Mouse (Mus musculus): Measurements from ENCODE around the gene Rasal3. TPM values are rescaled to one million over a fixed set of nuclear protein-coding genes. Genes with fewer than 3 reads are reported as not detected.
A peak's percentile ranks its signal among the peaks of the same experiment; 100 is the strongest.

Gene Rasal3
- polyA plus RNA-seq, 1 experiment from 2014 or later: 0.94 TPM

DNA sequence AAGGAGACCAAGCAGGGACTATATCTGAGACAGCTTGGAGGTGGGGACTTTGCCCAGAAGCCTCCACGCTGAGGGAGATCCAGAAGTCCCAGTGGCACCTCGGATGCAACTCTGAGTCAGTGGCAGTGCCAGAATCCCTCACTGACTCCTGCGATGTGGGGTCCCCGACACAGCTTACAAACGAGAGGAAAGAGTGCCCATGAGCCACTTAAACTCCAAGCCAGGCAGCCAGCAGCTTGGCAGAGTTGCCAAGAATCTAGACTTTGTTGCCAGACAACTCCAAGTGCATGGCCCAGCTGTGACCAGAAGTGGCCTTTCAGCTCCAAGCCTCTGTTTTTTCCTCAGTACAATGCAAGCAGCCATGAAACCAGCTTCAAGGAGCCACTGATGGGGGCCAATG is 19.7 kb downstream of the Rasal3 start:
- Histone ChIP-seq H3K27ac (ENCODE audit: low read depth, low read length) (0 out of 2 replicates have a peak overlapping the region, but pooled peaks have one; percentile 8), H3K9me3 (replicated peaks; ENCODE audit: control insufficient read depth, low read length) (no peaks in the 10 kb centered on the region), H3K27me3 (ENCODE audit: control insufficient read depth, insufficient read depth, low read length) (no peaks in the 10 kb centered on the region), H3K9ac (ENCODE audit: low read depth, low read length) (0 out of 2 replicates have a peak overlapping the region, but pooled peaks have one; percentile 16), H3K4me3 (ENCODE audit: low read depth, low read length) (no peak overlapping the region), H3K4me1 (ENCODE audit: control insufficient read depth, insufficient read depth, low read length) (peaks cover 17% of the 10 kb centered on the region), H3K36me3 (ENCODE audit: control insufficient read depth, insufficient read depth, low read length) (no peaks in the 10 kb centered on the region), H3K4me2 (no peak overlapping the region)
- no peak for ATAC-seq (replicated peaks; ENCODE audit: insufficient number of reproducible peaks, low FRiP score, low TSS enrichment)
- WGBS (ENCODE audit: insufficient replicate concordance): 74% methylated on average over 5 of the region's 5 CpGs

- Histone ChIP-seq H3K4me3 (ENCODE audit: low read depth, low read length) (no peak overlapping the region), H3K4me1 (ENCODE audit: control insufficient read depth, insufficient read depth, low read length) (peaks cover 14% of the 10 kb centered on the region; the same call in 1 of the 2 replicates), H3K27ac (ENCODE audit: low read depth, low read length) (no peak overlapping the region), H3K9ac (ENCODE audit: low read depth, low read length) (no peak overlapping the region), H3K4me2 (no peak overlapping the region), H3K36me3 (ENCODE audit: control insufficient read depth, insufficient read depth, low read length) (0 out of 2 replicates have a peak, but pooled peaks cover 2% of the 10 kb centered on the region), H3K27me3 (ENCODE audit: control insufficient read depth, insufficient read depth, low read length) (no peaks in the 10 kb centered on the region), H3K9me3 (replicated peaks; ENCODE audit: control insufficient read depth, low read length) (no peaks in the 10 kb centered on the region)
- no peak for ATAC-seq (replicated peaks; ENCODE audit: insufficient number of reproducible peaks, low FRiP score, low TSS enrichment)
- WGBS (ENCODE audit: insufficient replicate concordance): 92% methylated on average over 7 of the region's 7 CpGs
Measured at GRCm38 (mm10) chr17:32382576-32382975, 20.8 kb downstream of the Rasal3 start.

DNA sequence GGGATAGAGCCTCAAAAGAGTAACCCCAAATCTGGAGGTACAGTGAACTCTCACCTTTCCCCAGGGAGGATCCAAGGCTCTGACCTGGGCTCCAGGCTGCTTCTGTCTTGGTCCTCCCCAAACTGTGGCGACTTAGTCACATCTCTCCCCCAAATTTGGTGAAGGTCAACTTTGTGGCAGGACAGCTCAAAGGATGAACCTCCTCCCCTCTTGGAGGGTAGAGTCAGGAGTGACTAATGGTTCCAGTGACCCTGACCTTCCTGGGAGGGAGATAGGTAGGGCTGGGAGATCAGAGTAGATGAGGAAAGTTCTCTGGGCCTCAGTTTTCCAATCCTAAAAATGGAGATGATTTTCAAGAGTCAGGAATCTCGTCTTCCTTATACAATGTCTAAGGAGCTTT is 24.6 kb downstream of the Rasal3 start:
- peaks cover 9% of the 10 kb centered on the region for H3K4me1 ChIP-seq (ENCODE audit: control insufficient read depth, insufficient read depth, low read length)
- H3K9me3 ChIP-seq (replicated peaks; ENCODE audit: control insufficient read depth, low read length): no peaks in the 10 kb centered on the region
- peaks cover 2% of the 10 kb centered on the region; the same call in 1 of the 2 replicates for H3K36me3 ChIP-seq (ENCODE audit: control insufficient read depth, insufficient read depth, low read length)
- no peak overlapping the region for H3K27ac ChIP-seq (ENCODE audit: low read depth, low read length)
- WGBS (ENCODE audit: insufficient replicate concordance): 59% methylated on average over 2 of the region's 2 CpGs
- H3K4me3 ChIP-seq (ENCODE audit: low read depth, low read length): no peak overlapping the region
- H3K9ac ChIP-seq (ENCODE audit: low read depth, low read length): no peak overlapping the region
- no peaks in the 10 kb centered on the region for H3K27me3 ChIP-seq (ENCODE audit: control insufficient read depth, insufficient read depth, low read length)
- ATAC-seq (replicated peaks; ENCODE audit: insufficient number of reproducible peaks, low FRiP score, low TSS enrichment): no peak
- H3K4me2 ChIP-seq: no peak overlapping the region

DNA sequence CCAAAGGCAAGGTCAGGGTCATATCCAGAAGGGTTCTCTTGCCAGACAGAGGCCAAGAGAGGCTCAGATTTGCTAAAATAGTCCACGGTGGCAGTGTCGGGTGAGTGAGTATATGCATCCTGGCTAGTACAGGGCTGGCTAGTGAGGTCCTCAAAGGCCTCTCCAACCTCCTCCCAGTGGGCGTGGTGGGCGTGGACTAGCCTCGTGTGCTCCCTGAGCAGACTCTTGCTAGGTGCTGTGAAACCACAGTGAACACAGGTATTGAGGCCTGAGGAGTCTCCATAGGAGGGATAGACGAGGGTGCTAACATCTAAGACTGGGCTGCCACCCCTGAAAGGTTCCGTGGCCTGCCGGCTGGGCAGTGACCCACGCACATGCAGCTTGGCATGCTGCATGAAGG is 26.2 kb downstream of the Rasal3 start:
- Histone ChIP-seq H3K36me3 (ENCODE audit: control insufficient read depth, insufficient read depth, low read length) (peaks cover 2% of the 10 kb centered on the region; the same call in 1 of the 2 replicates), H3K9me3 (replicated peaks; ENCODE audit: control insufficient read depth, low read length) (no peaks in the 10 kb centered on the region), H3K9ac (ENCODE audit: low read depth, low read length) (no peak overlapping the region), H3K27ac (ENCODE audit: low read depth, low read length) (no peak overlapping the region), H3K4me1 (ENCODE audit: control insufficient read depth, insufficient read depth, low read length) (no peaks in the 10 kb centered on the region; the same call in 1 of the 2 replicates), H3K4me3 (ENCODE audit: low read depth, low read length) (no peak overlapping the region), H3K27me3 (ENCODE audit: control insufficient read depth, insufficient read depth, low read length) (no peaks in the 10 kb centered on the region), H3K4me2 (no peak overlapping the region)
- no peak for ATAC-seq (replicated peaks; ENCODE audit: insufficient number of reproducible peaks, low FRiP score, low TSS enrichment)
- WGBS (ENCODE audit: insufficient replicate concordance): 74% methylated on average over 9 of the region's 9 CpGs

GRCm38 (mm10) chr17:32376475-32376874 is 26.9 kb downstream of the Rasal3 start:
- Histone ChIP-seq H3K4me1 (ENCODE audit: control insufficient read depth, insufficient read depth, low read length) (no peaks in the 10 kb centered on the region; the same call in 1 of the 2 replicates), H3K4me2 (no peak overlapping the region), H3K9ac (ENCODE audit: low read depth, low read length) (no peak overlapping the region), H3K4me3 (ENCODE audit: low read depth, low read length) (no peak overlapping the region), H3K27ac (ENCODE audit: low read depth, low read length) (no peak overlapping the region), H3K9me3 (replicated peaks; ENCODE audit: control insufficient read depth, low read length) (no peaks in the 10 kb centered on the region), H3K36me3 (ENCODE audit: control insufficient read depth, insufficient read depth, low read length) (peaks cover 2% of the 10 kb centered on the region; the same call in 1 of the 2 replicates), H3K27me3 (ENCODE audit: control insufficient read depth, insufficient read depth, low read length) (no peaks in the 10 kb centered on the region)
- no peak for ATAC-seq (replicated peaks; ENCODE audit: insufficient number of reproducible peaks, low FRiP score, low TSS enrichment)
- 88% methylated on average over 15 of the region's 15 CpGs for WGBS (ENCODE audit: insufficient replicate concordance)

DNA sequence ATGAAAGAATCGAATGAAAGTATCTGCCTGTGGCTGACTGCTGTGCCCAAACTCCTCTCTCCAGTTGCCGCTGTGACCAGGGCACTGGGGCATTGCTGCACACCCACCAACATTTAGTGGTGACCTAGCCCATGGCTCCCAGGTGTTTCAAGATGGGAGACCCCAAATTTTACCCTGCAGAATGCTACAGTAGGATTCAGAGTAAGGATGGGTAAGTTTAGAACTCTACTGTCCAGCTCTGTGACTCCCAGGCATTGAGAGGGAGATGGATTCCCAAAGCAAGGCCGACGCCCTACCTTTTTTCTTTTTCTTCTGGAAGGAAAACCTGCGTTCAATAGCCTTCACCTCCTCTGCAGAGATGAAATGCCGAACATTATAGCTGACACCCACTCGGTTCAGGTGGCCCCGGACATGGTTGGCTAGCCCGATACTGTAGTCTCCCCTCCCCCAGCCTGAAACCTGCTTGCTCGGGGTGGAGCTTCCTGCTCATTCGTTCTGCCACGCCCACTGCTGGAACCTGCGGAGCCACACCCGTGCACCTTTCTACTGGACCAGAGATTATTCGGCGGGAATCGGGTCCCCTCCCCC is 34.3 kb downstream of the Rasal3 start:
- Histone ChIP-seq H3K36me3 (ENCODE audit: control insufficient read depth, insufficient read depth, low read length) (no peaks in the 10 kb centered on the region), H3K27ac (ENCODE audit: low read depth, low read length) (no peak overlapping the region), H3K9ac (ENCODE audit: low read depth, low read length) (0 out of 2 replicates have a peak overlapping the region, but pooled peaks have one; percentile 46), H3K4me2 (peak overlapping the region; percentile 58), H3K4me3 (ENCODE audit: low read depth, low read length) (peak overlapping the region; percentile 29), H3K9me3 (replicated peaks; ENCODE audit: control insufficient read depth, low read length) (no peaks in the 10 kb centered on the region), H3K4me1 (ENCODE audit: control insufficient read depth, insufficient read depth, low read length) (peaks cover 12% of the 10 kb centered on the region), H3K27me3 (ENCODE audit: control insufficient read depth, insufficient read depth, low read length) (no peaks in the 10 kb centered on the region)
- ATAC-seq (replicated peaks; ENCODE audit: insufficient number of reproducible peaks, low FRiP score, low TSS enrichment): no peak
- WGBS (ENCODE audit: insufficient replicate concordance): 13% methylated on average over 11 of the region's 17 CpGs

- 82% methylated on average over 11 of the region's 11 CpGs for WGBS (ENCODE audit: insufficient replicate concordance)
- no peak for ATAC-seq (replicated peaks; ENCODE audit: insufficient number of reproducible peaks, low FRiP score, low TSS enrichment)
- Histone ChIP-seq H3K4me2 (no peak overlapping the region), H3K4me1 (ENCODE audit: control insufficient read depth, insufficient read depth, low read length) (peaks cover 18% of the 10 kb centered on the region), H3K36me3 (ENCODE audit: control insufficient read depth, insufficient read depth, low read length) (no peaks in the 10 kb centered on the region), H3K27ac (ENCODE audit: low read depth, low read length) (no peak overlapping the region), H3K9ac (ENCODE audit: low read depth, low read length) (no peak overlapping the region), H3K27me3 (ENCODE audit: control insufficient read depth, insufficient read depth, low read length) (no peaks in the 10 kb centered on the region), H3K9me3 (replicated peaks; ENCODE audit: control insufficient read depth, low read length) (no peaks in the 10 kb centered on the region), H3K4me3 (ENCODE audit: low read depth, low read length) (no peak overlapping the region)
Measured at GRCm38 (mm10) chr17:32367706-32368105, 35.7 kb downstream of the Rasal3 start.

DNA sequence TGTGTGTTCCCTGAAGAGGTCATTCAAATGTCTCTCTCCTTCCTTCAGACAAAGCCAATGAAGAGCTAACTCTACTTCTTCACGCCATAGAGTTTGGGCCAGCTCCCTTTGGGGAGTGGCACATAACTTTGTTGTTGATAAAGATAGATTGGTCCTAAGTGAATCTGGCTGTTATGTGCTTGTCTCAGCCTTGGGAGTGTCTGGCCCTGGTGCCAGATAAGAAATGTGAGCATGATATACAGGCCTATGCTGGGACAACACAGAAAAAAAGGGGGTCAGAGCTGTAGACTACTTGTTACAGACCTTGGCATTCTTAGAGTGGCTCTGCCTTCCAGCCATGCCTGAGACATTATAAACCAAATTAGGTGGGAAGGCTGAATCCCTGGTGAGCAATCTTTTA is 38.1 kb downstream of the Rasal3 start:
- Histone ChIP-seq H3K9ac (ENCODE audit: low read depth, low read length) (no peak overlapping the region), H3K36me3 (ENCODE audit: control insufficient read depth, insufficient read depth, low read length) (peaks cover 3% of the 10 kb centered on the region; the same call in 1 of the 2 replicates), H3K9me3 (replicated peaks; ENCODE audit: control insufficient read depth, low read length) (no peaks in the 10 kb centered on the region), H3K27me3 (ENCODE audit: control insufficient read depth, insufficient read depth, low read length) (no peaks in the 10 kb centered on the region), H3K27ac (ENCODE audit: low read depth, low read length) (peak overlapping the region; percentile 10; the same call in 1 of the 2 replicates), H3K4me3 (ENCODE audit: low read depth, low read length) (no peak overlapping the region; the same call in 1 of the 2 replicates), H3K4me1 (ENCODE audit: control insufficient read depth, insufficient read depth, low read length) (peaks cover 19% of the 10 kb centered on the region), H3K4me2 (peak overlapping the region; percentile 94; the same call in 1 of the 2 replicates)
- 53% methylated on average over 1 of the region's 1 CpGs for WGBS (ENCODE audit: insufficient replicate concordance)
- ATAC-seq (replicated peaks; ENCODE audit: insufficient number of reproducible peaks, low FRiP score, low TSS enrichment): no peak

GRCm38 (mm10) chr17:32364850-32365249 is 38.5 kb downstream of the Rasal3 start:
- ATAC-seq (replicated peaks; ENCODE audit: insufficient number of reproducible peaks, low FRiP score, low TSS enrichment): no peak
- H3K9ac ChIP-seq (ENCODE audit: low read depth, low read length): peak overlapping the region; percentile 97

More at GRCm38 (mm10) chr17:32364850-32365249, 38.5 kb downstream of the Rasal3 start:
- no peaks in the 10 kb centered on the region for H3K9me3 ChIP-seq (replicated peaks; ENCODE audit: control insufficient read depth, low read length)
- peak overlapping the region; percentile 71 for H3K27ac ChIP-seq (ENCODE audit: low read depth, low read length)
- 54% methylated on average over 5 of the region's 5 CpGs for WGBS (ENCODE audit: insufficient replicate concordance)
- H3K27me3 ChIP-seq (ENCODE audit: control insufficient read depth, insufficient read depth, low read length): no peaks in the 10 kb centered on the region
- peaks cover 19% of the 10 kb centered on the region for H3K4me1 ChIP-seq (ENCODE audit: control insufficient read depth, insufficient read depth, low read length)
- H3K4me3 ChIP-seq (ENCODE audit: low read depth, low read length): peak overlapping the region; percentile 98
- H3K36me3 ChIP-seq (ENCODE audit: control insufficient read depth, insufficient read depth, low read length): peaks cover 6% of the 10 kb centered on the region
- peak overlapping the region; percentile 94 for H3K4me2 ChIP-seq
